Mouse (Mus musculus) adrenal gland, postnatal 36 days (tissue): ENCODE results near the gene Wdr76. TPM values are rescaled to one million over a fixed set of nuclear protein-coding genes. Genes with fewer than 3 reads are reported as not detected.

Experiments
- total RNA-seq, 2 experiments: library from RNA; stranded (reverse); gene quantifications; 2 replicates each; pipeline ENCODE4 v1.2.3; 2021

Wdr76 gene
- total RNA-seq, 2 experiments from 2014 or later = 3.4 to 3.7 TPM

Other genes with a start within 250 kb of the Wdr76 start
- 10 to 100 TPM; 59.0 to 73.9 TPM for gene Trp53bp1, start 235.3 kb upstream of the Wdr76 start, total RNA-seq
- 1 to 10 TPM; 6.0 to 7.0 TPM for gene Map1a, start 217.1 kb upstream of the Wdr76 start, total RNA-seq
- 10 to 100 TPM; 49.5 to 50.3 TPM for gene Ppip5k1, start 151.3 kb upstream of the Wdr76 start, total RNA-seq
- gene Ckmt1, start 149.0 kb upstream of the Wdr76 start, total RNA-seq = 1 to 10 TPM; 5.8 to 6.6 TPM
- under 1 TPM; 0.10 to 0.76 TPM for gene Strc, start 119.6 kb upstream of the Wdr76 start, total RNA-seq
- gene Pdia3, start 92.9 kb upstream of the Wdr76 start, total RNA-seq = 100 to 1,000 TPM; 412 to 415 TPM
- gene Catsper2, start 92.9 kb upstream of the Wdr76 start, total RNA-seq = 1 to 10 TPM; 1.9 to 2.9 TPM
- under 1 TPM; 0.17 to 0.36 TPM for gene Ell3, start 62.4 kb upstream of the Wdr76 start, total RNA-seq
- 100 to 1,000 TPM; 333 to 337 TPM for gene Serf2, start 57.5 kb upstream of the Wdr76 start, total RNA-seq
- 10 to 100 TPM; 33.0 to 34.7 TPM for gene Hypk, start 53.4 kb upstream of the Wdr76 start, total RNA-seq
- under 1 TPM in 1 of 2 experiments, not detected in 1; 0.20 TPM for gene Serinc4, start 49.9 kb upstream of the Wdr76 start, total RNA-seq
- gene Mfap1b, start 32.7 kb upstream of the Wdr76 start, total RNA-seq = 10 to 100 TPM; 37.8 to 39.9 TPM
- gene Mfap1a, start 58 bp upstream of the Wdr76 start, total RNA-seq = 10 to 100 TPM; 32.0 to 33.1 TPM